Mouse (Mus musculus): ENCODE results near the gene Nxnl1. TPM values are rescaled to one million over a fixed set of nuclear protein-coding genes. Genes with fewer than 3 reads are reported as not detected.
A peak's percentile ranks its signal among the peaks of the same experiment; 100 is the strongest.
"Not testable (repeated sequence)": the region's sequence is repeated elsewhere in the genome, so short reads cannot be mapped to it uniquely, and the experiment has no call there.

The Nxnl1 gene
- polyA plus RNA-seq, 1 experiment from 2014 or later = not detected

DNA sequence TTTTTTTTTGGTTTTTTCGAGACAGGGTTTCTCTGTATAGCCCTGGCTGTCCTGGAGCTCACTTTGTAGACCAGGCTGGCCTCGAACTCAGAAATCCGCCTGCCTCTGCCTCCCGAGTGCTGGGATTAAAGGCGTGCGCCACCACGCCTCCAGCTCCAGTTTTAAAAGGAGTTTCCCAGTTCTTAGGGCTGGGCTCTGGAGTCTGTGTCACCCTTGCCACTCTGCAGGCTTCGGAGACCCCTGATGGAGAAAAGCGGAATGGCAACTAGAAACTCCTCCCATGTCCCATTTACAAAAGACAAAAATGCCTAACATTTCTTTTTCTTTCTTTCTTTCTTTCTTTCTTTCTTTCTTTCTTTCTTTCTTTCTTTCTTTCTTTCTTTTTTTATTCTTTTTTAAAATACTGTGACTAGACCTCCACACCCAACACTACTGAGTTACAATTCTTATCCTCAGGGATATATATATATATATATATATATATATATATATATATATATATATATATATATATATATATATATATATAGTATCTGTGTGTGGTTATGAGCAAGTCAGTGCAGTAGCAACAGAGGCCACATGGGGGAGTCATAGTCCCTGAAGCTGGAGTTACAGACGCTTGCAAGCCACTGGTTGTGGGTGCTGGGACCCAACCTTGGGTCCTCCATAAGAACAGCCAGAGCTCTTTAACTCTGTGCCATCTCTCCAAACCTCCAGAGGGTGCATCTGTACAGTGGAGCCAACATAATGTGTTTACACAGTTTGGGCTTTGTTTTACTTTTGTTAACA is 47.2 kb downstream of the Nxnl1 start:
- 18% methylated on average over 9 of the region's 10 CpGs for WGBS (ENCODE audit: insufficient replicate concordance)
- not testable (repeated sequence) for ATAC-seq (ENCODE audit: low read depth)

DNA sequence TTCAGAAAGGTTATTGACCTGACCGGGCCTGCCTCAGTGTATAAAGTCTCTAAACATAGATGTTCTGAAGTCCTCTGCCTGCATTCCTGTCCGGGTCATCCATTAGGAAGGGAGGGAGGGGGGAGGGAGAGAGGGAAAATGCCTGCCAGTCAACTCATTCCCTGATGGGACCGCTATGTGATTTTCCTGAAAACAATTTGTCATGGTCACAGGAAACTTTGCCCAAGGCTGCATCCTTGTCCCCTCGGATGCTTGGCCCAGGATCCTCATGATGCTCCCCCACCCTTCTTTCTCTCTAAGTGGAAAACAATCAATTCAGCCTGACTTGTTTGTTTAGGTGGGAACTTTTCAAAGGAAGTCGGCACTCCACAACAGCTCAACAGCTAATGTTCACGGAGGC is 49.6 kb downstream of the Nxnl1 start:
- no peaks in the 10 kb centered on the region for H3K9me3 ChIP-seq (replicated peaks; ENCODE audit: control insufficient read depth, low read length)
- no peak overlapping the region for H3K9ac ChIP-seq (ENCODE audit: low read depth, low read length)
- no peaks in the 10 kb centered on the region for H3K27me3 ChIP-seq (ENCODE audit: control insufficient read depth, insufficient read depth, low read depth, low read length)
- H3K27ac ChIP-seq (ENCODE audit: low read length) = no peak overlapping the region
- H3K4me3 ChIP-seq (ENCODE audit: low read depth, low read length) = no peak overlapping the region
- H3K4me1 ChIP-seq (ENCODE audit: control insufficient read depth, low read depth, low read length) = peaks cover 2% of the 10 kb centered on the region
- 34% methylated on average over 6 of the region's 6 CpGs for whole genome bisulfite sequencing (ENCODE audit: insufficient replicate concordance)
- no peak overlapping the region for H3K4me2 ChIP-seq (ENCODE audit: low read depth, low read length)
- ATAC-seq (ENCODE audit: low read depth) = no peak
- no peaks in the 10 kb centered on the region for H3K36me3 ChIP-seq (ENCODE audit: control insufficient read depth, insufficient read depth)

More for the DNA sequence above, 47.2 kb downstream of the Nxnl1 start:
- H3K9me3 ChIP-seq (replicated peaks; ENCODE audit: control insufficient read depth, low read length); H3K4me1 ChIP-seq (ENCODE audit: control insufficient read depth, low read depth, low read length); H3K4me3 ChIP-seq (ENCODE audit: low read depth, low read length); H3K36me3 ChIP-seq (ENCODE audit: control insufficient read depth, insufficient read depth); H3K9ac ChIP-seq (ENCODE audit: low read depth, low read length); H3K27me3 ChIP-seq (ENCODE audit: control insufficient read depth, insufficient read depth, low read depth, low read length); H3K4me2 ChIP-seq (ENCODE audit: low read depth, low read length); H3K27ac ChIP-seq (ENCODE audit: low read length): not testable (repeated sequence)

- Histone ChIP-seq H3K27me3 (ENCODE audit: control insufficient read depth, insufficient read depth, low read depth, low read length) (no peaks in the 10 kb centered on the region; the same call in 1 of the 2 replicates), H3K27ac (ENCODE audit: low read length) (no peak overlapping the region), H3K4me3 (ENCODE audit: low read depth, low read length) (no peak overlapping the region), H3K4me1 (ENCODE audit: control insufficient read depth, low read depth, low read length) (peaks cover 9% of the 10 kb centered on the region), H3K9ac (ENCODE audit: low read depth, low read length) (no peak overlapping the region), H3K4me2 (ENCODE audit: low read depth, low read length) (no peak overlapping the region), H3K36me3 (ENCODE audit: control insufficient read depth, insufficient read depth) (no peaks in the 10 kb centered on the region), H3K9me3 (replicated peaks; ENCODE audit: control insufficient read depth, low read length) (no peaks in the 10 kb centered on the region)
- 55% methylated on average over 5 of the region's 5 CpGs for WGBS (ENCODE audit: insufficient replicate concordance)
- no peak for ATAC-seq (ENCODE audit: low read depth)
Measured at GRCm38 (mm10) chr8:71515043-71515442, 51.4 kb downstream of the Nxnl1 start.

- Histone ChIP-seq H3K4me2 (ENCODE audit: low read depth, low read length) (no peak overlapping the region), H3K36me3 (ENCODE audit: control insufficient read depth, insufficient read depth) (no peaks in the 10 kb centered on the region), H3K4me1 (ENCODE audit: control insufficient read depth, low read depth, low read length) (peaks cover 9% of the 10 kb centered on the region), H3K9me3 (replicated peaks; ENCODE audit: control insufficient read depth, low read length) (no peaks in the 10 kb centered on the region), H3K4me3 (ENCODE audit: low read depth, low read length) (no peak overlapping the region), H3K27ac (ENCODE audit: low read length) (no peak overlapping the region), H3K9ac (ENCODE audit: low read depth, low read length) (no peak overlapping the region), H3K27me3 (ENCODE audit: control insufficient read depth, insufficient read depth, low read depth, low read length) (peaks cover 12% of the 10 kb centered on the region)
- 31% methylated on average over 13 of the region's 15 CpGs for WGBS (ENCODE audit: insufficient replicate concordance)
- no peak for ATAC-seq (ENCODE audit: low read depth)
Measured at GRCm38 (mm10) chr8:71513018-71513754, 53.2 kb downstream of the Nxnl1 start.

DNA sequence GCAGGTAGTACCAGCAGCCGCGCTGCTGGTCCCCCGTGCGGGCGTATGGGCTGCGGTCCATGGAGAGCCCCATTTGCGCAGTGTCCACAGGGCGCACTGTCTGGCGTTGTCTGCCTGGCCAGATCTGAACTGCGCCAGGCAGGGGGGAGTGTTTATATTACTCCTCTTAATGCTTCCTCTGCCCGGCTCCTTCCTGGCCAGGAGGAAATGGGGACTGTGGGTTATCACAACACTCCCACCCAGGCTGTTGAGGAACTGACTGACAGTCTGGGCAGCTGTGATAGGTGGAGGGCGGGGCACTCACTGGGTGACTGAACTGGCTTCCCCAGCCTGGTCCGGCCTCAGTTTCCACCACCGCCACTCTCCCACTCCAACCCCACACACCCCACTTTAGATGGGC is 54.8 kb downstream of the Nxnl1 start, which contains the start of gene Plvap:
Gene Plvap, minus strand, starts transcription at position 109 of the 400 bp plus-strand sequence.
- Histone ChIP-seq H3K36me3 (ENCODE audit: control insufficient read depth, insufficient read depth) (no peaks in the 10 kb centered on the region), H3K9me3 (replicated peaks; ENCODE audit: control insufficient read depth, low read length) (no peaks in the 10 kb centered on the region), H3K4me3 (ENCODE audit: low read depth, low read length) (peak within 1 kb of the TSS; percentile 43), H3K4me1 (ENCODE audit: control insufficient read depth, low read depth, low read length) (peaks cover 12% of the 10 kb centered on the region), H3K27ac (ENCODE audit: low read length) (no peak within 1 kb of the TSS), H3K4me2 (ENCODE audit: low read depth, low read length) (peak within 1 kb of the TSS; percentile 50), H3K9ac (ENCODE audit: low read depth, low read length) (no peak within 1 kb of the TSS), H3K27me3 (ENCODE audit: control insufficient read depth, insufficient read depth, low read depth, low read length) (peaks cover 27% of the 10 kb centered on the region)
- ATAC-seq (ENCODE audit: low read depth) = peak; percentile 81
- WGBS (ENCODE audit: insufficient replicate concordance) = 7% methylated on average over 14 of the region's 14 CpGs

Other genes starting within 250 kb of the Nxnl1 start
- gene Use1, start 199.8 kb downstream of the Nxnl1 start, polyA plus RNA-seq (2015; fragmentation: Nextera tagmentation; extraction: Ambion mirVana) = 40.7 and 41.2 TPM in 2 replicates
- 3.9 and 4.7 TPM in 2 replicates for gene Ocel1, start 195.3 kb downstream of the Nxnl1 start, polyA plus RNA-seq (2015; fragmentation: Nextera tagmentation; extraction: Ambion mirVana)
- gene Nr2f6, start 184.6 kb downstream of the Nxnl1 start, polyA plus RNA-seq (2015; fragmentation: Nextera tagmentation; extraction: Ambion mirVana) = 13.9 and 17.2 TPM in 2 replicates
- 4.2 and 4.3 TPM in 2 replicates for gene Ushbp1, start 170.8 kb downstream of the Nxnl1 start, polyA plus RNA-seq (2015; fragmentation: Nextera tagmentation; extraction: Ambion mirVana)
- 46.6 and 48.2 TPM in 2 replicates for gene Babam1, start 169.7 kb downstream of the Nxnl1 start, polyA plus RNA-seq (2015; fragmentation: Nextera tagmentation; extraction: Ambion mirVana)
- gene Ankle1, start 160.6 kb downstream of the Nxnl1 start, polyA plus RNA-seq (2015; fragmentation: Nextera tagmentation; extraction: Ambion mirVana) = 39.8 and 48.1 TPM in 2 replicates
- 5.0 and 5.7 TPM in 2 replicates for gene Abhd8, start 102.9 kb downstream of the Nxnl1 start, polyA plus RNA-seq (2015; fragmentation: Nextera tagmentation; extraction: Ambion mirVana)
- gene Mrpl34, start 101.6 kb downstream of the Nxnl1 start, polyA plus RNA-seq (2015; fragmentation: Nextera tagmentation; extraction: Ambion mirVana) = 87.3 and 88.6 TPM in 2 replicates
- 32.1 and 32.8 TPM in 2 replicates for gene Dda1, start 97.4 kb downstream of the Nxnl1 start, polyA plus RNA-seq (2015; fragmentation: Nextera tagmentation; extraction: Ambion mirVana)
- 0.07 and 0.14 TPM in 2 replicates for gene Ano8, start 80.6 kb downstream of the Nxnl1 start, polyA plus RNA-seq (2015; fragmentation: Nextera tagmentation; extraction: Ambion mirVana)
- gene Gtpbp3, start 78.5 kb downstream of the Nxnl1 start, polyA plus RNA-seq (2015; fragmentation: Nextera tagmentation; extraction: Ambion mirVana) = 5.3 and 5.4 TPM in 2 replicates
- gene Plvap, start 54.8 kb downstream of the Nxnl1 start, polyA plus RNA-seq (2015; fragmentation: Nextera tagmentation; extraction: Ambion mirVana) = 18.2 and 20.3 TPM in 2 replicates
- 0.19 and 0.20 TPM in 2 replicates for gene Ccdc194, start 40.9 kb downstream of the Nxnl1 start, polyA plus RNA-seq (2015; fragmentation: Nextera tagmentation; extraction: Ambion mirVana)
- 24.5 and 27.0 TPM in 2 replicates for gene Bst2, start 29.1 kb downstream of the Nxnl1 start, polyA plus RNA-seq (2015; fragmentation: Nextera tagmentation; extraction: Ambion mirVana)
- 30.2 and 32.5 TPM in 2 replicates for gene Mvb12a, start 23.7 kb downstream of the Nxnl1 start, polyA plus RNA-seq (2015; fragmentation: Nextera tagmentation; extraction: Ambion mirVana)
- 0.55 and 0.67 TPM in 2 replicates for gene Tmem221, start 7.7 kb downstream of the Nxnl1 start, polyA plus RNA-seq (2015; fragmentation: Nextera tagmentation; extraction: Ambion mirVana)
- gene Slc27a1, start 2.3 kb upstream of the Nxnl1 start, polyA plus RNA-seq (2015; fragmentation: Nextera tagmentation; extraction: Ambion mirVana) = 2.8 and 3.2 TPM in 2 replicates
- 81.3 and 93.9 TPM in 2 replicates for gene Pgls, start 25.6 kb upstream of the Nxnl1 start, polyA plus RNA-seq (2015; fragmentation: Nextera tagmentation; extraction: Ambion mirVana)
- gene Fam129c, start 31.0 kb upstream of the Nxnl1 start, polyA plus RNA-seq (2015; fragmentation: Nextera tagmentation; extraction: Ambion mirVana) = 1.6 and 2.1 TPM in 2 replicates
- gene Colgalt1, start 44.4 kb upstream of the Nxnl1 start, polyA plus RNA-seq (2015; fragmentation: Nextera tagmentation; extraction: Ambion mirVana) = 18.5 and 22.5 TPM in 2 replicates
- gene Unc13a, start 105.2 kb upstream of the Nxnl1 start, polyA plus RNA-seq (2015; fragmentation: Nextera tagmentation; extraction: Ambion mirVana) = 0.15 and 0.20 TPM in 2 replicates
- 5.7 and 6.3 TPM in 2 replicates for gene Jak3, start 109.7 kb upstream of the Nxnl1 start, polyA plus RNA-seq (2015; fragmentation: Nextera tagmentation; extraction: Ambion mirVana)
- 1.6 and 2.2 TPM in 2 replicates for gene Insl3, start 122.6 kb upstream of the Nxnl1 start, polyA plus RNA-seq (2015; fragmentation: Nextera tagmentation; extraction: Ambion mirVana)
- 4.9 and 5.5 TPM in 2 replicates for gene B3gnt3, start 135.2 kb upstream of the Nxnl1 start, polyA plus RNA-seq (2015; fragmentation: Nextera tagmentation; extraction: Ambion mirVana)
- 21.1 and 24.5 TPM in 2 replicates for gene Fcho1, start 159.1 kb upstream of the Nxnl1 start, polyA plus RNA-seq (2015; fragmentation: Nextera tagmentation; extraction: Ambion mirVana)

Data from liver, embryonic 16.5 days (tissue).